ENCODE assay signal across 17 mouse cellular contexts in genomic region chr16:30663055-30663454, GRCm38 (mm10).
"Had no signal": no experiment of that assay in that cellular context is flagged by ENCODE, and none has a peak within 500 bp of the region (broad histone marks: within the 10 kb centered on the region; RNA-seq: fewer than 3 reads in every experiment).

No protein-coding gene starts in this region.

- DNase-seq: gastrocnemius, adult 2 months; gastrocnemius, postnatal 10 days; gastrocnemius, postnatal 25 days; heart, adult 18-20 months; heart, postnatal 10 days; heart, postnatal 4 days; kidney, adult 18-20 months; kidney, adult 8-10 months; kidney, postnatal 10 days; kidney, postnatal 25 days; kidney, postnatal 4 days; liver; liver, embryonic 13.5 days had no signal

- ATAC-seq: hindbrain, embryonic 16.5 days; inflammation-experienced regulatory T-cells, adult 6 months; intestine, embryonic 15.5 days; intestine, postnatal 0 days had no signal
